Mouse (Mus musculus) forebrain, embryonic 12.5 days (tissue): Measurements from ENCODE around the gene Baz2b. TPM values are rescaled to one million over a fixed set of nuclear protein-coding genes. Genes with fewer than 3 reads are reported as not detected.

Experiments
- ATAC-seq: fragments of 200-750 bp; cut with Nextera tagmentation; 2 replicates; pipeline ENCODE4 v1.8.0; 2017; ENCODE audit warnings: moderate TSS enrichment; ENCODE audit not compliant: low FRiP score
- H3K27ac ChIP-seq: fragments of 300-500 bp; sonication (generic); 2 replicates; pipeline ENCODE4 v1.5.1; 2016; ENCODE audit warnings: mild to moderate bottlenecking
- H3K27me3 ChIP-seq: fragments of 300-500 bp; sonication (generic); 2 replicates; pipeline ENCODE4 v1.6.1; 2016; ENCODE audit warnings: mild to moderate bottlenecking
- H3K36me3 ChIP-seq: fragments of 300-500 bp; sonication (generic); replicated peaks from 2 replicates; pipeline ENCODE4 v1.6.1; 2016; ENCODE audit warnings: mild to moderate bottlenecking
- H3K4me1 ChIP-seq: fragments of 300-500 bp; sonication (generic); 2 replicates; pipeline ENCODE4 v1.6.1; 2016
- H3K4me2 ChIP-seq: fragments of 300-500 bp; sonication (generic); 2 replicates; pipeline ENCODE4 v1.6.1; 2016; ENCODE audit warnings: mild to moderate bottlenecking, moderate library complexity
- H3K4me3 ChIP-seq: fragments of 300-500 bp; sonication (generic); replicated peaks from 2 replicates; pipeline ENCODE4 v1.5.1; 2016; ENCODE audit warnings: mild to moderate bottlenecking
- H3K9ac ChIP-seq: fragments of 300-500 bp; sonication (generic); 2 replicates; pipeline ENCODE4 v1.6.1; 2016; ENCODE audit warnings: mild to moderate bottlenecking
- H3K9me3 ChIP-seq: fragments of 300-500 bp; sonication (generic); 2 replicates; pipeline ENCODE4 v1.6.1; 2016
- WGBS: fragments of 180-500 bp; shearing (Covaris S2); methylation state at CpG from one replicate; pipeline ENCODE4 v1.1.7; 2016; 5-methylcytosine and 5-hydroxymethylcytosine counted together
- polyA plus RNA-seq: library from polyadenylated mRNA; unstranded; fragments of >200 nt; fragmentation: Nextera tagmentation; extraction: Ambion mirVana; gene quantifications from 2 replicates; pipeline ENCODE4 v1.2.1, GENCODE M21; 2016

The Baz2b gene
- polyA plus RNA-seq, 1 experiment from 2014 or later, result 85.6 TPM

- peak overlapping the region; percentile 32 for H3K4me3 ChIP-seq
- no peaks in the 10 kb centered on the region for H3K36me3 ChIP-seq
- H3K27ac ChIP-seq, result peak overlapping the region; percentile 77
- peaks cover 10% of the 10 kb centered on the region for H3K4me1 ChIP-seq
- ATAC-seq, result peak; percentile 79
- WGBS, result 3% methylated on average over 19 of the region's 19 CpGs
- peak overlapping the region; percentile 58 for H3K4me2 ChIP-seq
- no peaks in the 10 kb centered on the region for H3K27me3 ChIP-seq
- H3K9ac ChIP-seq, result peak overlapping the region; percentile 42
- no peaks in the 10 kb centered on the region for H3K9me3 ChIP-seq
Observed at GRCm38 (mm10) chr2:60037011-60037551, 172.6 kb downstream of the Baz2b start.

GRCm38 (mm10) chr2:60036361-60036760 is 173.3 kb downstream of the Baz2b start:
- 40% methylated on average over 3 of the region's 3 CpGs for WGBS
- no peak for ATAC-seq

GRCm38 (mm10) chr2:60030991-60031390 is 178.6 kb downstream of the Baz2b start:
- 93% methylated on average over 3 of the region's 3 CpGs for WGBS
- no peak for ATAC-seq
- Histone ChIP-seq H3K4me3 (no peak overlapping the region), H3K4me2 (no peak overlapping the region), H3K27ac (no peak overlapping the region), H3K27me3 (no peaks in the 10 kb centered on the region), H3K9ac (no peak overlapping the region), H3K9me3 (no peaks in the 10 kb centered on the region), H3K4me1 (peaks cover 10% of the 10 kb centered on the region; the same call in 1 of the 2 replicates), H3K36me3 (no peaks in the 10 kb centered on the region)

More at GRCm38 (mm10) chr2:60036361-60036760, 173.3 kb downstream of the Baz2b start:
- Histone ChIP-seq H3K4me1 (peaks cover 10% of the 10 kb centered on the region), H3K27ac (no peak overlapping the region), H3K9ac (no peak overlapping the region), H3K27me3 (no peaks in the 10 kb centered on the region), H3K4me3 (no peak overlapping the region), H3K9me3 (no peaks in the 10 kb centered on the region), H3K4me2 (peak overlapping the region; percentile 58; the same call in 1 of the 2 replicates), H3K36me3 (no peaks in the 10 kb centered on the region)

GRCm38 (mm10) chr2:60029020-60029419 is 180.6 kb downstream of the Baz2b start:
- no peak for ATAC-seq
- peaks cover 9% of the 10 kb centered on the region; the same call in 1 of the 2 replicates for H3K4me1 ChIP-seq
- no peak overlapping the region for H3K27ac ChIP-seq
- no peak overlapping the region for H3K4me2 ChIP-seq
- H3K9ac ChIP-seq, result no peak overlapping the region
- no peaks in the 10 kb centered on the region for H3K27me3 ChIP-seq
- WGBS, result 90% methylated on average over 5 of the region's 5 CpGs
- H3K9me3 ChIP-seq, result no peaks in the 10 kb centered on the region
- no peak overlapping the region for H3K4me3 ChIP-seq
- no peaks in the 10 kb centered on the region for H3K36me3 ChIP-seq

- H3K4me3 ChIP-seq, result no peak overlapping the region
- WGBS, result 93% methylated on average over 5 of the region's 5 CpGs
Observed at GRCm38 (mm10) chr2:60027166-60027565, 182.5 kb downstream of the Baz2b start.

GRCm38 (mm10) chr2:60026554-60026953 is 183.1 kb downstream of the Baz2b start:
- no peak overlapping the region for H3K9ac ChIP-seq
- no peaks in the 10 kb centered on the region for H3K27me3 ChIP-seq
- H3K27ac ChIP-seq, result 0 out of 2 replicates have a peak overlapping the region, but pooled peaks have one; percentile 31
- H3K4me1 ChIP-seq, result peaks cover 9% of the 10 kb centered on the region
- no peaks in the 10 kb centered on the region for H3K36me3 ChIP-seq
- peak; percentile 30; the same call in 1 of the 2 replicates for ATAC-seq
- H3K9me3 ChIP-seq, result no peaks in the 10 kb centered on the region
- H3K4me3 ChIP-seq, result no peak overlapping the region
- no peak overlapping the region for H3K4me2 ChIP-seq
- WGBS, result 22% methylated on average over 6 of the region's 6 CpGs

More at GRCm38 (mm10) chr2:60027166-60027565, 182.5 kb downstream of the Baz2b start:
- Histone ChIP-seq H3K27me3 (no peaks in the 10 kb centered on the region), H3K4me2 (no peak overlapping the region), H3K36me3 (no peaks in the 10 kb centered on the region), H3K27ac (no peak overlapping the region), H3K9ac (no peak overlapping the region), H3K9me3 (no peaks in the 10 kb centered on the region), H3K4me1 (peaks cover 9% of the 10 kb centered on the region; the same call in 1 of the 2 replicates)
- ATAC-seq, result no peak

- Histone ChIP-seq H3K9ac (no peak overlapping the region), H3K27me3 (no peaks in the 10 kb centered on the region), H3K9me3 (no peaks in the 10 kb centered on the region), H3K27ac (no peak overlapping the region), H3K4me2 (no peak overlapping the region), H3K4me1 (peaks cover 9% of the 10 kb centered on the region), H3K36me3 (no peaks in the 10 kb centered on the region), H3K4me3 (no peak overlapping the region)
- 91% methylated on average over 7 of the region's 7 CpGs for WGBS
- ATAC-seq, result no peak
Observed at GRCm38 (mm10) chr2:60023777-60024176, 185.9 kb downstream of the Baz2b start.

DNA sequence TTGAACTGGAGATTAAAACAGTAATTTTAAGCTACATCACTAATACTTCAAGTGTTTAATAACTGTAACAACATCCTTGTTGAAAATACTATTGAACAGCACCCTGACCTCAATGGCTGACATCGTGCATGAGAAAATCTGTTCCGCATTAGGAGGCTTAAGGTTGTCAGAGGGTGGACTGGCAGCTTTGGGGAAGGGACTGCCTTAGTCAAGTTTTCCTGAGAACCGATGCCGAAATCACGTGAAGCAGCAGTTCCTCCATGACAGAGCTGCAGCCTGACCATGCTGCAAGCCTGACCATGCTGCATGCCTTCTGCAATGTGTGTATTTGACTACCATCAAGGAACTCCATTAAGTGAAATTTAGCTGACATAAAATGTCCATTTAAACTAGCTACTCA is 188.1 kb downstream of the Baz2b start:
- no peaks in the 10 kb centered on the region for H3K36me3 ChIP-seq
- WGBS, result 82% methylated on average over 5 of the region's 5 CpGs
- no peak overlapping the region for H3K4me3 ChIP-seq
- H3K9ac ChIP-seq, result no peak overlapping the region
- H3K4me2 ChIP-seq, result no peak overlapping the region
- no peaks in the 10 kb centered on the region for H3K9me3 ChIP-seq
- peaks cover 5% of the 10 kb centered on the region for H3K4me1 ChIP-seq
- ATAC-seq, result no peak
- no peak overlapping the region for H3K27ac ChIP-seq
- H3K27me3 ChIP-seq, result no peaks in the 10 kb centered on the region

DNA sequence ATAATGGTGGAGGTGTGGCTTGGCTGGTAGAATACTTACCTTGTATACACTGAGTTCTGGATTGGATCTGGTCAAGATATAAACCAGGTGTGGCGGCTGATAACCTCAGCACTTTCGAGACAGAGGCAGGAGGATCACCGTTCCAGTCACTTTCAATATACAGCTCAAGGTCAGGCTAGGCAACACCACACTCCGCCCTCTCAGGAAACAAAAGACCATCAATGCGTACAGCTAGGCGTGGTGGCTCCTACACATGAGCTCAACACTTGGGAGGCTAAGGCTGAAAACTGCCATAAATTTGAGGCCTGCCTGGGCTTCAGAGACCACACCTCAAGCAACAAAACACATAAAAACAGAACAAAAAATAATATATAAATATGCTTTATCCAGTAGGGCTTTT is 188.5 kb downstream of the Baz2b start:
- 93% methylated on average over 6 of the region's 6 CpGs for WGBS
- no peak overlapping the region for H3K9ac ChIP-seq
- no peaks in the 10 kb centered on the region for H3K27me3 ChIP-seq
- no peak overlapping the region for H3K4me3 ChIP-seq
- H3K36me3 ChIP-seq, result no peaks in the 10 kb centered on the region
- no peaks in the 10 kb centered on the region for H3K9me3 ChIP-seq
- no peak for ATAC-seq
- no peak overlapping the region for H3K27ac ChIP-seq
- peaks cover 2% of the 10 kb centered on the region; the same call in 1 of the 2 replicates for H3K4me1 ChIP-seq
- no peak overlapping the region for H3K4me2 ChIP-seq

DNA sequence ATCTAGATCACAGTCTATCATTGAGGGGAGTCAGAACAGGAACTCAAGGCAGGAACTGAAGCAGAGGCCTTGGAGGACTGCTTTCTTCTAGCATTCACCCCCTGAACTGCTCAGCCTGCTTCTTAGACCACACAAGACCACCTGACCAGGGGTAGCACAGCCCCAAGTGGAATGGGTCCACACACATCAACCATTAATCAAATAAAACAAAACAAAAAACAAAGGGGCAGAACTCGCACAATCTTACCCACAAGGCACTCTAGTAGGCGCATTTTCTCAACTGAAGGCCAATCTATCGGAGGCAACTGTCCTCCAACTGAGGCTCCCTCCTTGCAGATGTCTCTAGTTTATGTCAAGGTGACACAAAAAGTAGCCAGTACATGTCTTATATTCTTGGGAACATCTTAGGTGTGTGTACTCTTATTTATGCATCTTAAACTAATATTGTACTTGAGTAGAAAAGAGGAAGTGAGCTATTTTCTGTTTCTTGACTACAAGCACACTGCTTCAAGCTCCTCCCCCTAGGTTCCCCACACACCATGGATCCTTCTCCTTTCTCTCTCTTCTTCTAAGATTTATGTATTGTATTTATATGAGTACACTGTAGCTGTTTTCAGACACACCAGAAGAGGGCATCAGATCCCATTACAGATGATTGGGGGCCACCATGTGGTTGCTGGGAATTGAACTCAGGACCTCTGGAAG is 189.9 kb downstream of the Baz2b start:
- Histone ChIP-seq H3K9ac (no peak overlapping the region), H3K4me2 (no peak overlapping the region), H3K27me3 (no peaks in the 10 kb centered on the region), H3K27ac (no peak overlapping the region), H3K4me3 (no peak overlapping the region), H3K4me1 (no peaks in the 10 kb centered on the region; the same call in 1 of the 2 replicates), H3K36me3 (no peaks in the 10 kb centered on the region), H3K9me3 (no peaks in the 10 kb centered on the region)
- 97% methylated on average over 3 of the region's 3 CpGs for WGBS
- ATAC-seq, result no peak

DNA sequence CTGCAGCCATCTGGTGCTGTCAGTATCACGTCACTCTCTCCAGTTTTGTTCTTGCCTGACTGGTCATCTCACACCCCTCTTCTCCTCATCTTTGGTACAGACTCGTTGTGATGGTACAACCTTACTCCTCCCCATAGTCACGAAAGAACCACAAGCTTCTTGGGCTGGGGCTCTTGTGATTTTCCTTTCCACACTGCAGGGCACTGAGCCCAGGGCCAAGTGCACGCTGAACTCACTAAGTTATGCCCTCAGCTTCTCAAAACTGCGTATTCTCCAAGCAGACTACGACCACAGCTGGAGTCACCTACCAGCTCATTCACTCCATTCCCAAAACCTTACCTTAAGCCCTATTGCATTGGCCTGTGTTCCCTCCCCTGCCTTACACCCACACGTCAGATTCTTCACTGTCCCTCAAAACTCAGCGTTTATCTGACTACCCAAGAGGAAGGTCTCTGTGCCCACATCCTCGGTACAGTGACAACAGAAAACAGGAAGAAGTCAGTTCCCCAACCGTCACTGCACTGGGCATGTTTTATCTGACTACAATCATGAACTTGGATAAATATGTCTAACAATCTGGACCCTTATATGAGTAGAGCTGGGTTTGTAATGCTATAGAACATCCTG is 190.7 kb downstream of the Baz2b start:
- no peak overlapping the region for H3K9ac ChIP-seq
- H3K36me3 ChIP-seq, result no peaks in the 10 kb centered on the region
- no peak overlapping the region for H3K4me3 ChIP-seq
- H3K9me3 ChIP-seq, result no peaks in the 10 kb centered on the region
- H3K4me1 ChIP-seq, result no peaks in the 10 kb centered on the region; the same call in 1 of the 2 replicates
- 90% methylated on average over 10 of the region's 10 CpGs for WGBS
- H3K4me2 ChIP-seq, result no peak overlapping the region
- no peak overlapping the region for H3K27ac ChIP-seq
- no peaks in the 10 kb centered on the region for H3K27me3 ChIP-seq
- no peak for ATAC-seq

GRCm38 (mm10) chr2:60011526-60011925 is 198.1 kb downstream of the Baz2b start:
- no peaks in the 10 kb centered on the region for H3K9me3 ChIP-seq
- no peak for ATAC-seq
- H3K4me2 ChIP-seq, result no peak overlapping the region
- WGBS, result 91% methylated on average over 3 of the region's 3 CpGs
- no peak overlapping the region for H3K4me3 ChIP-seq
- H3K9ac ChIP-seq, result no peak overlapping the region
- no peaks in the 10 kb centered on the region for H3K4me1 ChIP-seq
- H3K27me3 ChIP-seq, result no peaks in the 10 kb centered on the region
- no peak overlapping the region for H3K27ac ChIP-seq
- H3K36me3 ChIP-seq, result no peaks in the 10 kb centered on the region
